Mouse (Mus musculus) CD8-positive naive resting alpha-beta T cell, adult 57 days (primary cell): ENCODE results near the gene Olfr1030. TPM values are rescaled to one million over a fixed set of nuclear protein-coding genes. Genes with fewer than 3 reads are reported as not detected.

Experiments used
- total RNA-seq: library from RNA; stranded (reverse); gene quantifications from one replicate; pipeline ENCODE4 v1.2.4, GENCODE M21; 2023

Olfr1030 gene
- total RNA-seq, result not detected

GRCm38 (mm10) chr2:85978976-85979375 lies at the start of gene Olfr1030:
TSS of gene Olfr1030 (plus strand) at chr2:85979276.

GRCm38 (mm10) chr2:85950137-85950536 lies 28.9 kb upstream of the Olfr1030 start, which contains the start of gene Olfr1028:
TSS of gene Olfr1028 (plus strand) at chr2:85950437.

GRCm38 (mm10) chr2:85973595-85973994 lies 5.5 kb upstream of the Olfr1030 start, which contains the start of gene Olfr1029:
TSS of gene Olfr1029 (plus strand) at chr2:85973895.

GRCm38 (mm10) chr2:85990004-85990403 lies 10.9 kb downstream of the Olfr1030 start, which contains the start of gene Olfr1031:
TSS of gene Olfr1031 (plus strand) at chr2:85990304.

GRCm38 (mm10) chr2:86005240-86005639 lies 26.2 kb downstream of the Olfr1030 start, which contains the start of gene Olfr1032:
TSS of gene Olfr1032 (plus strand) at chr2:86005540.

GRCm38 (mm10) chr2:86020406-86020805 lies 41.3 kb downstream of the Olfr1030 start, which contains the start of gene Olfr1033:
TSS of gene Olfr1033 (plus strand) at chr2:86020633.

Other genes starting within 250 kb of the Olfr1030 start
- not detected for gene Olfr1012, start 216.5 kb upstream of the Olfr1030 start, total RNA-seq
- not detected for gene Olfr1013, start 212.2 kb upstream of the Olfr1030 start, total RNA-seq
- gene Olfr1014, start 206.6 kb upstream of the Olfr1030 start, total RNA-seq, result not detected
- gene Olfr1015, start 197.3 kb upstream of the Olfr1030 start, total RNA-seq, result not detected
- gene Olfr1016, start 176.7 kb upstream of the Olfr1030 start, total RNA-seq, result not detected
- not detected for gene Olfr1018, start 160.8 kb upstream of the Olfr1030 start, total RNA-seq
- gene Olfr1019, start 133.8 kb upstream of the Olfr1030 start, total RNA-seq, result not detected
- gene Olfr1020, start 132.2 kb upstream of the Olfr1030 start, total RNA-seq, result not detected
- not detected for gene Olfr1022, start 110.7 kb upstream of the Olfr1030 start, total RNA-seq
- gene Olfr1023, start 93.6 kb upstream of the Olfr1030 start, total RNA-seq, result not detected
- gene Olfr1024, start 74.2 kb upstream of the Olfr1030 start, total RNA-seq, result not detected
- gene Olfr1025-ps1, start 64.1 kb upstream of the Olfr1030 start, total RNA-seq, result not detected
- not detected for gene Olfr1026, start 57.7 kb upstream of the Olfr1030 start, total RNA-seq
- 0.18 TPM for gene Olfr1028, start 28.8 kb upstream of the Olfr1030 start, total RNA-seq
- gene Olfr1029, start 5.4 kb upstream of the Olfr1030 start, total RNA-seq, result not detected
- gene Olfr1031, start 11.0 kb downstream of the Olfr1030 start, total RNA-seq, result not detected
- gene Olfr1032, start 26.3 kb downstream of the Olfr1030 start, total RNA-seq, result not detected
- not detected for gene Olfr1033, start 41.4 kb downstream of the Olfr1030 start, total RNA-seq
- gene Olfr1034, start 66.6 kb downstream of the Olfr1030 start, total RNA-seq, result not detected
- not detected for gene Olfr1036, start 94.7 kb downstream of the Olfr1030 start, total RNA-seq
- gene Olfr1037, start 108.1 kb downstream of the Olfr1030 start, total RNA-seq, result not detected
- gene Olfr1039, start 156.7 kb downstream of the Olfr1030 start, total RNA-seq, result not detected
- gene Olfr1040, start 167.5 kb downstream of the Olfr1030 start, total RNA-seq, result not detected
- gene Olfr1042, start 182.6 kb downstream of the Olfr1030 start, total RNA-seq, result not detected
- gene Olfr1043, start 188.2 kb downstream of the Olfr1030 start, total RNA-seq, result not detected
- gene Olfr1044, start 198.5 kb downstream of the Olfr1030 start, total RNA-seq, result not detected
- gene Olfr52, start 206.4 kb downstream of the Olfr1030 start, total RNA-seq, result not detected
- not detected for gene Olfr1045, start 223.7 kb downstream of the Olfr1030 start, total RNA-seq
- gene Olfr1046, start 240.0 kb downstream of the Olfr1030 start, total RNA-seq, result not detected